Mouse (Mus musculus) kidney, postnatal 0 days (tissue): Measurements from ENCODE around the gene Ttc37. TPM values are rescaled to one million over a fixed set of nuclear protein-coding genes. Genes with fewer than 3 reads are reported as not detected.
A peak's percentile ranks its signal among the peaks of the same experiment; 100 is the strongest.

Experiments used
- ATAC-seq: fragments of 200-750 bp; cut with Nextera tagmentation; replicated peaks from 2 replicates; pipeline ENCODE4 v1.8.0; 2017; ENCODE audit warnings: low read depth, moderate number of reproducible peaks, moderate TSS enrichment, moderate library complexity; ENCODE audit not compliant: low FRiP score
- DNase-seq: peaks from one replicate; pipeline ENCODE4 v3.0.0-alpha.2; 2016; ENCODE audit warnings: low spot score
- H3K27ac ChIP-seq: fragments of 300-500 bp; sonication (generic); 2 replicates; pipeline ENCODE4 v1.5.1; 2014; ENCODE audit warnings: mild to moderate bottlenecking
- H3K27me3 ChIP-seq: fragments of 300-500 bp; sonication (generic); 2 replicates; pipeline ENCODE4 v1.6.1; 2014; ENCODE audit warnings: low read length, mixed read lengths; ENCODE audit not compliant: insufficient read depth
- H3K36me3 ChIP-seq: fragments of 300-500 bp; sonication (generic); 2 replicates; pipeline ENCODE4 v1.6.1; 2014; ENCODE audit warnings: low read length, mixed read lengths; ENCODE audit not compliant: insufficient read depth
- H3K4me1 ChIP-seq: fragments of 300-500 bp; sonication (generic); replicated peaks from 2 replicates; pipeline ENCODE4 v1.6.1; 2014; ENCODE audit warnings: antibody characterized with exemption, low read length, mixed read lengths; ENCODE audit not compliant: insufficient read depth
- H3K4me2 ChIP-seq: fragments of 300-500 bp; sonication (generic); 2 replicates; pipeline ENCODE4 v1.6.1; 2014; ENCODE audit warnings: mild to moderate bottlenecking, low read length, moderate library complexity, mixed read lengths
- H3K4me3 ChIP-seq: fragments of 300-500 bp; sonication (generic); replicated peaks from 2 replicates; pipeline ENCODE4 v1.5.1; 2014; ENCODE audit warnings: low read depth, low read length
- H3K9ac ChIP-seq: fragments of 300-500 bp; sonication (generic); 2 replicates; pipeline ENCODE4 v1.6.1; 2014; ENCODE audit warnings: low read depth, low read length
- H3K9me3 ChIP-seq: fragments of 300-500 bp; sonication (generic); replicated peaks from 2 replicates; pipeline ENCODE4 v1.6.1; 2016; ENCODE audit warnings: low read length, inconsistent platforms, mixed read lengths
- CTCF ChIP-seq: IDR thresholded peaks from 2 replicates; pipeline ENCODE4 v1.5.1; 2016; ENCODE audit warnings: antibody characterized with exemption, low read depth, mild to moderate bottlenecking, moderate library complexity
- WGBS: fragments of 180-500 bp; shearing (Covaris S2); extraction: QIAGEN DNeasy Blood & Tissue Kit; methylation state at CpG from one replicate; pipeline ENCODE4 v1.1.7; 2014; 5-methylcytosine and 5-hydroxymethylcytosine counted together
- polyA plus RNA-seq: library from polyadenylated mRNA; unstranded; fragments of >200 nt; fragmentation: Nextera tagmentation; extraction: Ambion mirVana; gene quantifications from 2 replicates; pipeline ENCODE4 v1.2.1, GENCODE M21; 2015

The Ttc37 gene
- polyA plus RNA-seq = 9.2 and 9.4 TPM in 2 replicates

- Histone ChIP-seq H3K27ac (peak within 1 kb of the TSS; percentile 86), H3K9ac (peak within 1 kb of the TSS; percentile 53), H3K4me2 (peak within 1 kb of the TSS; percentile 76), H3K36me3 (peaks cover 3% of the 10 kb centered on the region; the same call in 1 of the 2 replicates), H3K27me3 (no peaks in the 10 kb centered on the region), H3K4me3 (peak within 1 kb of the TSS; percentile 50), H3K4me1 (no peaks in the 10 kb centered on the region), H3K9me3 (no peaks in the 10 kb centered on the region)
- under 1% methylated on average over 34 of the region's 34 CpGs for WGBS
- TF ChIP-seq CTCF = no peak
- ATAC-seq (peak; percentile 95), DNase-seq (peak; percentile 99)
Measured at GRCm38 (mm10) chr13:76098493-76099303, at the start of gene Ttc37, which contains the start of gene Arsk. Gene Ttc37 (plus strand): TSS chr13:76098734. Gene Arsk (minus strand): TSS chr13:76098660.

DNA sequence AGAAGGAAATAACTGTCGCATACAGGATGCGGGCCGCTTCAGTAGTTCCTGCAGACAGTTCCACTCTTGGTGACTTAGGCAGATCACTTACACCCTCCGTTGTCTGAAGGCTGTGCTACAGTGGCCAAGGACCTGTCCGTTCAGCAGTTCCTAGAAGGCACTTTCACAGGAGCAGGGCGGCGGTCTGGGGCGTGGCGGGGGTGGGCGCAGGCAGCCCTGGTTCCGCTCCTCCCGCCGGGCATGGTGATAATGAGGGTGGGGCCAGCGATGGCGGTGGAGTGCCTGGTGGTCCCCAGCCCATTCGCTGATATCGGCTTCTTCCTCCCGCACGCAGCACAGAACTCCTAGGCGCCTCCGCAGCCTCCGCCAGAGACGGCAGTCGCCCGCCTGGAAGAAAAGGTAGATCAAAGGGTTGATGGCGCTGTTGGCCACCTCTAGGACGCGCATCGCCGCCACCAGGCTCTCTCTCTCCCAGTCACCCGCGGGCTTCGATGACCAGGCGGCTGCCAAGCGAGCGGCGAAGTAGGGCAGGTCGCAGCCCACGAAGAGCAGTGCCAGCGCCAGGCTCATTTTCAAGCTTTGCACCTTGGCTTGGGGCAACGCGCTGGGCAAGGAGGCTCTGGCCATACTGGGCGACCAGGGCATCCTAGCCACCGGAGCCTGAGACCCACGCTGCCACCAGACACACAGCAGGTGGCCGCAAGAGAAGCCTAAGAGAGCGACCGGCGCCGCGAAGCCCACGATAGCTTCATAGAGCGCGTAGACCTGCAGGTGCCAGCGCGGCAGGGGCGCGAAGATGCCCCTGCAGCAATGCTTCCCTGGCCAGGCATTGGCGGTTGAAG lies 42.9 kb upstream of the Ttc37 start:
- Histone ChIP-seq H3K36me3 (no peaks in the 10 kb centered on the region), H3K4me3 (peak overlapping the region; percentile 48), H3K27me3 (peaks cover 14% of the 10 kb centered on the region), H3K9ac (peak overlapping the region; percentile 25; the same call in 1 of the 2 replicates), H3K4me2 (peak overlapping the region; percentile 92), H3K4me1 (0 out of 2 replicates have a peak, but pooled peaks cover 12% of the 10 kb centered on the region), H3K9me3 (no peaks in the 10 kb centered on the region), H3K27ac (no peak overlapping the region)
- DNase-seq (peak; percentile 62), ATAC-seq (peak; percentile 56; the same call in 1 of the 2 replicates)
- TF ChIP-seq CTCF = no peak
- WGBS = 2% methylated on average over 57 of the region's 59 CpGs

DNA sequence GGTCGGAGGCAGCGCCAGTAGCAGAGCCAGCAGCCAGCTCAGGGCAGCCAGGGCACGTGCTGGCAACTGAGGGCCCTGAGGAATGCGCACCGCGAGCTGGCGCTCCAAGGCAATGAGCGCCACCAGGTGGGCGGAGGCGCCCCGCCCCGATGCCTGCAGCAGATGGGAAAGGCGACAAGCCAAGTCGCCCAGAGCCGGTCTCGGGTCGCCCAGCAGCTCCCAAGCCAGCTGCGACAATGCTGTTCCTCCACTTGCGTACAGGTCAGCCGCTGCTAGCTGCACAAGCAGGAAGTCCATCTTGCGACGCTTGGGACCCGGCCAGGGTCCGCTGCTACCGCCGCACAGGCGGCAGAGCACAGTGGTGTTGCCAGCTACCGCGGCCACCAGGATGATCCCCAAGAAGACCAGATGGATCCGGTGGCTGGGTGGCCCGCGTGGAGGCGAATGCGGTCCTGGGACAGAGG lies 42.2 kb upstream of the Ttc37 start:
- no peak overlapping the region for H3K27ac ChIP-seq
- H3K9ac ChIP-seq = peak overlapping the region; percentile 25; the same call in 1 of the 2 replicates
- H3K9me3 ChIP-seq = no peaks in the 10 kb centered on the region
- 0 out of 2 replicates have a peak, but pooled peaks cover 12% of the 10 kb centered on the region for H3K4me1 ChIP-seq
- H3K27me3 ChIP-seq = peaks cover 14% of the 10 kb centered on the region
- 0% methylated on average over 34 of the region's 34 CpGs for WGBS
- TF ChIP-seq CTCF = peak; percentile 61
- no peaks in the 10 kb centered on the region for H3K36me3 ChIP-seq
- DNase-seq (peak; percentile 62), ATAC-seq (peak; percentile 89)
- H3K4me2 ChIP-seq = peak overlapping the region; percentile 92
- peak overlapping the region; percentile 48 for H3K4me3 ChIP-seq

DNA sequence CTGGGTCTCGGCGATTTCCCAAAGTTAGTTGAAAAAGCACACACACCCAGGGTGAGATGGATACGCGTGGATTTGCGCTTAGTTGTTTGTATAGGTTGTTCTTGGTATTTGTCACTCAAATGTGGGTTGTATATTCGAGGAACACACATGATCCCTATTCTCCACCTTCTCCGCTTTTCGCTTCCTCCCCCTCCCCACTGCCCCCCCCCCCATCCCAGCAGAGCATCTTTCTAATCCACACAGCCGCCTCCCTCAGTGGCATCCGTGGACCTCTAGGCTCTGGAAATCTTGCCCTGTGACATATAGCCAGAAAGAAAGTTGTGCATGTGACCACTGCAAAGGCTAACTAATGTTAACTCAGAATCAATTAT lies 41.7 kb upstream of the Ttc37 start, which contains the start of gene Gpr150:
Gene Gpr150, minus strand, starts transcription at position 101 of the 371 bp plus-strand sequence.
- peaks cover 14% of the 10 kb centered on the region for H3K27me3 ChIP-seq
- ATAC-seq (no peak), DNase-seq (no peak)
- H3K4me3 ChIP-seq = peak within 1 kb of the TSS; percentile 48
- no peak for TF ChIP-seq CTCF
- H3K27ac ChIP-seq = no peak within 1 kb of the TSS
- H3K9me3 ChIP-seq = no peaks in the 10 kb centered on the region
- no peaks in the 10 kb centered on the region for H3K36me3 ChIP-seq
- 0 out of 2 replicates have a peak, but pooled peaks cover 12% of the 10 kb centered on the region for H3K4me1 ChIP-seq
- H3K4me2 ChIP-seq = peak within 1 kb of the TSS; percentile 92
- 16% methylated on average over 10 of the region's 10 CpGs for WGBS
- peak within 1 kb of the TSS; percentile 25; the same call in 1 of the 2 replicates for H3K9ac ChIP-seq

GRCm38 (mm10) chr13:76057267-76058069 lies 41.1 kb upstream of the Ttc37 start:
- DNase-seq = no peak

More at GRCm38 (mm10) chr13:76057267-76058069, 41.1 kb upstream of the Ttc37 start:
- no peak overlapping the region for H3K9ac ChIP-seq
- peaks cover 14% of the 10 kb centered on the region for H3K27me3 ChIP-seq
- ATAC-seq = no peak
- no peaks in the 10 kb centered on the region for H3K9me3 ChIP-seq
- no peak for TF ChIP-seq CTCF
- H3K36me3 ChIP-seq = 0 out of 2 replicates have a peak, but pooled peaks cover 3% of the 10 kb centered on the region
- H3K27ac ChIP-seq = no peak overlapping the region
- WGBS = 62% methylated on average over 10 of the region's 10 CpGs
- H3K4me3 ChIP-seq = no peak overlapping the region
- no peak overlapping the region for H3K4me2 ChIP-seq
- 0 out of 2 replicates have a peak, but pooled peaks cover 12% of the 10 kb centered on the region for H3K4me1 ChIP-seq
